Mouse (Mus musculus): ENCODE measurements around the gene Tm4sf1. TPM values are rescaled to one million over a fixed set of nuclear protein-coding genes. Genes with fewer than 3 reads are reported as not detected.

The Tm4sf1 gene
- polyA plus RNA-seq, 1 experiment from 2014 or later: 249 TPM

GRCm38 (mm10) chr3:57253041-57253440, 48.7 kb downstream of the Tm4sf1 start:
- 73% methylated on average over 2 of the region's 2 CpGs for WGBS
- H3K9me3 ChIP-seq (ENCODE audit: low read length): no peaks in the 10 kb centered on the region

GRCm38 (mm10) chr3:57252551-57252950, 49.2 kb downstream of the Tm4sf1 start:
- Histone ChIP-seq H3K27me3 (ENCODE audit: insufficient read depth, low read length) (no peaks in the 10 kb centered on the region), H3K4me3 (ENCODE audit: low read length) (no peak overlapping the region), H3K27ac (ENCODE audit: low read length) (no peak overlapping the region), H3K9me3 (ENCODE audit: low read length) (no peaks in the 10 kb centered on the region), H3K9ac (replicated peaks; ENCODE audit: low read length) (no peak overlapping the region), H3K4me2 (replicated peaks; ENCODE audit: low read depth, low read length) (no peak overlapping the region), H3K4me1 (ENCODE audit: insufficient read depth, low read length) (no peaks in the 10 kb centered on the region), H3K36me3 (ENCODE audit: insufficient read depth, low read length) (no peaks in the 10 kb centered on the region)
- ATAC-seq (ENCODE audit: low FRiP score, low TSS enrichment): no peak

More at GRCm38 (mm10) chr3:57253041-57253440, 48.7 kb downstream of the Tm4sf1 start:
- no peak overlapping the region for H3K4me2 ChIP-seq (replicated peaks; ENCODE audit: low read depth, low read length)
- no peak overlapping the region for H3K27ac ChIP-seq (ENCODE audit: low read length)
- no peaks in the 10 kb centered on the region for H3K36me3 ChIP-seq (ENCODE audit: insufficient read depth, low read length)
- H3K9ac ChIP-seq (replicated peaks; ENCODE audit: low read length): no peak overlapping the region
- no peak overlapping the region for H3K4me3 ChIP-seq (ENCODE audit: low read length)
- H3K4me1 ChIP-seq (ENCODE audit: insufficient read depth, low read length): no peaks in the 10 kb centered on the region
- ATAC-seq (ENCODE audit: low FRiP score, low TSS enrichment): no peak
- H3K27me3 ChIP-seq (ENCODE audit: insufficient read depth, low read length): no peaks in the 10 kb centered on the region

GRCm38 (mm10) chr3:57245242-57245641, 56.5 kb downstream of the Tm4sf1 start:
- H3K4me1 ChIP-seq (ENCODE audit: insufficient read depth, low read length): no peaks in the 10 kb centered on the region
- H3K4me3 ChIP-seq (ENCODE audit: low read length): no peak overlapping the region
- no peaks in the 10 kb centered on the region for H3K27me3 ChIP-seq (ENCODE audit: insufficient read depth, low read length)
- no peak overlapping the region for H3K9ac ChIP-seq (replicated peaks; ENCODE audit: low read length)
- no peaks in the 10 kb centered on the region for H3K36me3 ChIP-seq (ENCODE audit: insufficient read depth, low read length)
- no peak overlapping the region for H3K4me2 ChIP-seq (replicated peaks; ENCODE audit: low read depth, low read length)
- ATAC-seq (ENCODE audit: low FRiP score, low TSS enrichment): no peak
- no peaks in the 10 kb centered on the region; the same call in 1 of the 2 replicates for H3K9me3 ChIP-seq (ENCODE audit: low read length)
- WGBS: 68% methylated on average over 2 of the region's 2 CpGs
- H3K27ac ChIP-seq (ENCODE audit: low read length): no peak overlapping the region

Other genes with a start within 250 kb of the Tm4sf1 start
- gene Tm4sf4, start 123.3 kb upstream of the Tm4sf1 start, polyA plus RNA-seq (2015; fragmentation: Nextera tagmentation; extraction: Ambion mirVana): 1.4 TPM in 2 replicates

All from kidney, embryonic 16.5 days (tissue).